Mouse (Mus musculus): Measurements from ENCODE around the gene Plod3. TPM values are rescaled to one million over a fixed set of nuclear protein-coding genes. Genes with fewer than 3 reads are reported as not detected.
A peak's percentile ranks its signal among the peaks of the same experiment; 100 is the strongest.
"Not testable (repeated sequence)": the region's sequence is repeated elsewhere in the genome, so short reads cannot be mapped to it uniquely, and the experiment has no call there.

Plod3 gene
- 1.8 and 3.6 TPM in 2 replicates for polyA plus RNA-seq (2012)

DNA sequence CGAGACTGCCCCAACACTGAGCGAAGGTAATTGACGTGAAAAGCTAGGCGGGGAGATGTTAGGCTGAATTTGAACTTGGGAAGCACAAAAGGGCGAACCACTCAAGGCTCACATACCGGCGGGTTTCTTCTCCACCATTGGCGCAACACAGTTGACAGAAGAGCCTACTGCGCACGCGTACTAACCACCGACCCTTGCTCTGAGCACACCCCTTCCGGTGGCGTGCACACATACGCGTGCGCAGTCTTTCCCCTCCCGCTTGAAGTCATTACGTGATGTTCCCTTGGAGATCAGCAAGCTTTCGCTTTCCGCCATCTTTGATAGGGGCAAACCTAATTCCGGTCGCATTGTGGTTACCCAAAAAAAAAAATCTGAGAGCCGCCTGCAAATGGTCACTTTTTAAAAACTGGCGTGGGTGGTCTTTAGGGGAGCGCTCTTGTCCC is at the start of gene Plod3:
TSS of gene Plod3 (plus strand) at position 325 of the 443 bp plus-strand sequence.
- TF ChIP-seq TAL1 (IDR thresholded peaks at IDR 0.05; ENCODE audit: low read length) (no peak), GATA1 (IDR thresholded peaks at IDR 0.05; ENCODE audit: low read length) (no peak)
- Histone ChIP-seq H3K27me3 (ENCODE audit: control insufficient read depth) (no peaks in the 10 kb centered on the region), H3K36me3 (ENCODE audit: control insufficient read depth) (peaks cover 56% of the 10 kb centered on the region), H3K9me3 (ENCODE audit: control insufficient read depth, low read length) (no peaks in the 10 kb centered on the region), H3K4me1 (ENCODE audit: control insufficient read depth) (peaks cover 42% of the 10 kb centered on the region), H3K4me3 (replicated peaks) (peak within 1 kb of the TSS; percentile 72)

DNA sequence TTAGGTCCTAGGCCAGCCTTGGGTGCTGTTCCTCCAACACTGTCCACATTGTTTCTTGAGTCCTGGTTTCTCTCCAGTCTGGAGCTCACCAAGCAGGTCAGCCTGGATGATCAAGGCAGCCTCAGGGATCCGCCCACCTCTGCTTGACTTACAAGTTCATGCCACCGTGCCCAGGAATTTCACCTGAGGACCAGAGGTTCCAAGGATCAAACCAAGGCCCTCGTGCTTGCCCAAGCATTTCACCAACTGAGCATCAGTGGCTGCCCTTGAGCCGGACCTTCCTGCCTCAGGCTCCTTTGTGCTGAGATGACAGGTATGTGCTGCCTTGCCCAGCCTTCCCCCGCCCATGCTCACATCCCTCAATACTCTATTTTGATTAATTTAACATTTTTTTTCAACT is 49.2 kb upstream of the Plod3 start:
- TF ChIP-seq GATA1 (IDR thresholded peaks at IDR 0.05; ENCODE audit: low read length), result no peak
- TF ChIP-seq TAL1 (IDR thresholded peaks at IDR 0.05; ENCODE audit: low read length), result no peak
- no peak overlapping the region for H3K4me3 ChIP-seq (replicated peaks)
- no peaks in the 10 kb centered on the region for H3K4me1 ChIP-seq (ENCODE audit: control insufficient read depth)

DNA sequence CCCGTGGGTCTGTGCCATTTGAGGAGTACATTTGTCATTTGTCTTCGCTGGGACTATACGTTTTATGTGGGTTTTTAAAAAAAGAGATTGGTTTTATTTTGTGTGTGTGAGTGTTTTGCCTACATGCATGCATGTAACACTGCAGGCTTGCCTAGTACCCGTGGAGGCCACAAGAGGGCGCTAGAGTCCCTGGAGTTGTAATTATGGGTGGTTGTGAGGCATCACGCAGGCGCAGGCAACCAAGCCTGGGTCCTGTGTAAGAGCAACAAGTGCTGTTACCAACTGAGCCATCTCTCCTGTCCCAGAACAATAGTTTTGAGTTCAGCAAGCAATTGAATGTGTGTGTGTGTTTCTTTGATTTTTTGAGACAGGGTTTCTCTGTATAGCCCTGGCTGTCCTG is 47.5 kb upstream of the Plod3 start:
- no peaks in the 10 kb centered on the region for H3K4me1 ChIP-seq (ENCODE audit: control insufficient read depth)
- TF ChIP-seq TAL1 (IDR thresholded peaks at IDR 0.05; ENCODE audit: low read length), result no peak
- no peak for TF ChIP-seq GATA1 (IDR thresholded peaks at IDR 0.05; ENCODE audit: low read length)
- peaks cover 4% of the 10 kb centered on the region for H3K9me3 ChIP-seq (ENCODE audit: control insufficient read depth, low read length)
- H3K36me3 ChIP-seq (ENCODE audit: control insufficient read depth), result peaks cover 2% of the 10 kb centered on the region
- no peak overlapping the region for H3K4me3 ChIP-seq (replicated peaks)
- no peaks in the 10 kb centered on the region for H3K27me3 ChIP-seq (ENCODE audit: control insufficient read depth)

More for the DNA sequence above, 49.2 kb upstream of the Plod3 start:
- Histone ChIP-seq H3K27me3 (ENCODE audit: control insufficient read depth) (no peaks in the 10 kb centered on the region), H3K9me3 (ENCODE audit: control insufficient read depth, low read length) (peaks cover 4% of the 10 kb centered on the region), H3K36me3 (ENCODE audit: control insufficient read depth) (peaks cover 12% of the 10 kb centered on the region)

DNA sequence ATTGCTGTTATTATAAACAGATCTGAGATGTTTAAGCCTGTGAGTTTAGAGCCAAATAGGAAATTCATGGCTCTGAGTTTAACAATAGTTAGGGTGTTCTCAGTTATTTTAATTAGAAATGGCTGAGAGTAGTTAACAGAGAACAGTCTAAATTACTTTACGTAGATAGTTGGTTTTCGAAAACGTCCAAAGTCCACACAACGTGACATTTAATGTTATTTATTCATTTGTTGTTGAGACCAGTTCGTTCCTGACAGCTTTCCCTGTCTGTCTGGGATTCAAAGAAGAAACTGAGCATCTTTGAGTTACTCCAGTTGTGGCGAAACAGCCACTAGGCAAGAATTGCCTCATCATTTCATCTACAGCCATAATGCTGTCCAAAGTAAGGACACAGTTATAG is 46.8 kb upstream of the Plod3 start:
- not testable (repeated sequence) for H3K27me3 ChIP-seq (ENCODE audit: control insufficient read depth); H3K36me3 ChIP-seq (ENCODE audit: control insufficient read depth); H3K9me3 ChIP-seq (ENCODE audit: control insufficient read depth, low read length); H3K4me1 ChIP-seq (ENCODE audit: control insufficient read depth); H3K4me3 ChIP-seq (replicated peaks)

DNA sequence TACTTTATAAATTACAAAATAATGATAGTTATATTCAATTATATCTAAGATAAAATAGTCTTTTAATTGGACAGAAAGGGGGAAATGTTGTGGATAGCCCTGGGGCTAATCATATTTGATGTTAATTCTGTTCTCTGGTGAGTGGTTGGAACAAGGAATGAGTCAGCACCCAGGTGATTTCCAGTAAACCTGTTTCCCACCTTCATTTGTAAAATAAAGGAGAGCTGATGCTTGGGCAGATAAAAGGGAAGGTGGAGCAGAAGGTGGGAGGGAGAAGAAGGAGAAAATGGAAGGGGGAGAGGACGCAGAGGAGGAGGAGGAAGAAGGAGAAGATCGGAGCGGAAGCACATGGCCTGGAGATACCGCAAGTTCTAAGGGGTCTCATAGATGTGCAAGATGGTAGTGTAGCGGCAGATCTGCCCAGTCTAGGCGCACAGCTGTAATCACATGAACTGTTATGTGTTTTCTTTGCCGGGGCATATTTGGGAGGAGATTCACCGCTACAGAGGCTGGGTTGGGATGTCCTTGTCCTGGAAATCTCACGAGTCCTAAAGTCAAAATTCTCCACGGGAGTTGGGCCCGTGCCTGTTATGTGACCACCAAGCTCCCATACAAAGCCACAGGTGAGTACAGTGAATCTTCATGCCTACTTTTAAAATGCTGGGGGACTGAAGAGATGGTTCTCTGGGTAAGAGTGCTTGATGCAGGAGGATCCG is 45.8 kb upstream of the Plod3 start:
- Histone ChIP-seq H3K4me3 (replicated peaks) (no peak overlapping the region), H3K4me1 (ENCODE audit: control insufficient read depth) (no peaks in the 10 kb centered on the region), H3K36me3 (ENCODE audit: control insufficient read depth) (no peaks in the 10 kb centered on the region), H3K27me3 (ENCODE audit: control insufficient read depth) (no peaks in the 10 kb centered on the region), H3K9me3 (ENCODE audit: control insufficient read depth, low read length) (peaks cover 4% of the 10 kb centered on the region)
- TF ChIP-seq TAL1 (IDR thresholded peaks at IDR 0.05; ENCODE audit: low read length) (no peak), GATA1 (IDR thresholded peaks at IDR 0.05; ENCODE audit: low read length) (no peak)

DNA sequence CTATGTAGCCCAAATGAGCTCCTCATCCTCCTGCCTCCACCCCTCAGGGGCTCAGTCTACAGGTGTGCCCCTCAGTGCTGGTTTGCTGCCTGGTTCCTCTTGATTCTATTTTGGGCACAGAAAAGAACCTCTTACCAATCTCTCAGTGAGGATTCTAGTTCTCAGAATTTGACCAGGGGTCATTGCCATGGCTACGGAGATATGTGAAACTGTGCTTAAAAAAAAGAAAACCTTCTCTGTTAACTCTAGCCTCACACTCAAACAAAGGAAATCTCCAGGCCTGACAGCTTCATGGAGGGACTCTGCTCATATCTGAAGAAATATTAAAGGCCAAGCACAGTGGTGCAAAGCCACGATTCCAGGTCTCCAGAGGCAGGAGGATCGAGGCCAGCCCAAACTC is 44.0 kb upstream of the Plod3 start:
- Histone ChIP-seq H3K9me3 (ENCODE audit: control insufficient read depth, low read length) (peaks cover 4% of the 10 kb centered on the region), H3K4me3 (replicated peaks) (no peak overlapping the region), H3K4me1 (ENCODE audit: control insufficient read depth) (no peaks in the 10 kb centered on the region), H3K27me3 (ENCODE audit: control insufficient read depth) (no peaks in the 10 kb centered on the region), H3K36me3 (ENCODE audit: control insufficient read depth) (no peaks in the 10 kb centered on the region)
- TF ChIP-seq GATA1 (IDR thresholded peaks at IDR 0.05; ENCODE audit: low read length) (no peak), TAL1 (IDR thresholded peaks at IDR 0.05; ENCODE audit: low read length) (no peak)

DNA sequence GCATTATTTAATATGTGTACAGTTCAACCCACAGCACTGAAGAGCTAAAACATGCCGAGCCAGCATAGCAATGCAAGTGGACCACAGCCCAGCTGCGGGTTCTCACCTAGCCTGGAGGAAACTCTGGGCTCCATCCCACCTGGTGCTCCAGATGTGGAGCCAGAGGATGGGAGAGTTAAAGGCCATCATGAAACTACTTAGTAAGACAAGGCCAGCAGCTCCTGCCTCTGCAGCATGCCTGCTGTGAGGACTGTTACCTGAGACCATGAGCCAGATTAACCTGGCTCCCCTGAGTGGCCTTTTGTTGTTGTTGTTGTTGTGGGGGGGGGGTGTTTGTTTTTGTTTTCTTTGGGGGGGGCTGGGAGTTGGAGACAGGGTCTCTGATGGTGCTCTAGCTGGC is 43.4 kb upstream of the Plod3 start:
- no peak overlapping the region for H3K4me3 ChIP-seq (replicated peaks)
- no peaks in the 10 kb centered on the region for H3K27me3 ChIP-seq (ENCODE audit: control insufficient read depth)
- H3K36me3 ChIP-seq (ENCODE audit: control insufficient read depth), result no peaks in the 10 kb centered on the region
- H3K4me1 ChIP-seq (ENCODE audit: control insufficient read depth), result no peaks in the 10 kb centered on the region
- H3K9me3 ChIP-seq (ENCODE audit: control insufficient read depth, low read length), result peaks cover 4% of the 10 kb centered on the region
- no peak for TF ChIP-seq TAL1 (IDR thresholded peaks at IDR 0.05; ENCODE audit: low read length)
- no peak for TF ChIP-seq GATA1 (IDR thresholded peaks at IDR 0.05; ENCODE audit: low read length)

DNA sequence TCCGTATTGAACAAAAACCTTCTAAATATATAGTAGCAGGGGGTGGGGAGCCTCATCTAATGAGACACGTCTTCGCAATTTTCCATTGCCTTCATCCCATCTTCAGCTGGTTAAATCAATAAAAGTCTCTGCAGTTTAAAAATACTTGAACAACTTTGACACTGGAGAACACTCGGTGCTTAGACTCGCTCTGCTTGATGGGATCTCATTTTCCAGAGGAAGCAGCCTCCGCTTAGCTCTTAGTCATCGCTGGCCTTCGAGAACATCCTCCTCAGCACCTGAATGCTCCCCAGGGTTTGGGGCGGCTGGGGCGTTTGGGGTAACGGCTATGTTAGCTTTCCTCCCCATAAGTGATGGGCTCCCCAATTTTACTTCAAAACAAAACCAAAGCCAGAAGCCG is 41.7 kb upstream of the Plod3 start:
- Histone ChIP-seq H3K27me3 (ENCODE audit: control insufficient read depth) (no peaks in the 10 kb centered on the region), H3K9me3 (ENCODE audit: control insufficient read depth, low read length) (no peaks in the 10 kb centered on the region), H3K36me3 (ENCODE audit: control insufficient read depth) (no peaks in the 10 kb centered on the region), H3K4me3 (replicated peaks) (no peak overlapping the region), H3K4me1 (ENCODE audit: control insufficient read depth) (no peaks in the 10 kb centered on the region)
- TF ChIP-seq GATA1 (IDR thresholded peaks at IDR 0.05; ENCODE audit: low read length) (no peak), TAL1 (IDR thresholded peaks at IDR 0.05; ENCODE audit: low read length) (no peak)

DNA sequence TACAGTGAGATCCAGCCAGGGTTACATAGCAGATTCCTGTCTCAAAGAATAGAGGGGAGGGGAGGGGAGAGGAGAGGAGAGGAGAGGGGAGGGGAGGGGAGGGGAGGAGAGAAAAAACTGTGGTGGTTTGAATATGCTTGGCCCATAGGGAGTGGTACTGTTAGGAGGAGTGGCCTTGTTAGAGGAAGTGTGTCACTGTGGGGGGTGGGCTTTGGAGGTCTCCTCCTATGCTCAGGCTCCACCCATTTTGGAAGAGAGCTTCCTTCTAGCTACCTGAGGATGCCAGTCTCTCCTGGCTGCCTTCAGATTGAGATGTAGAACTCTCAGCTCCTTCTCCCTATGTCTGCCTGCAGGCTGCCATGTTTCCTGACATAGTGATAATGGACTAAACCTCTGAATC is 38.9 kb upstream of the Plod3 start:
- no peaks in the 10 kb centered on the region for H3K27me3 ChIP-seq (ENCODE audit: control insufficient read depth)
- TF ChIP-seq TAL1 (IDR thresholded peaks at IDR 0.05; ENCODE audit: low read length) (no peak), GATA1 (IDR thresholded peaks at IDR 0.05; ENCODE audit: low read length) (no peak)
- peaks cover 11% of the 10 kb centered on the region for H3K4me1 ChIP-seq (ENCODE audit: control insufficient read depth)
- no peaks in the 10 kb centered on the region for H3K9me3 ChIP-seq (ENCODE audit: control insufficient read depth, low read length)
- no peak overlapping the region for H3K4me3 ChIP-seq (replicated peaks)
- no peaks in the 10 kb centered on the region for H3K36me3 ChIP-seq (ENCODE audit: control insufficient read depth)

DNA sequence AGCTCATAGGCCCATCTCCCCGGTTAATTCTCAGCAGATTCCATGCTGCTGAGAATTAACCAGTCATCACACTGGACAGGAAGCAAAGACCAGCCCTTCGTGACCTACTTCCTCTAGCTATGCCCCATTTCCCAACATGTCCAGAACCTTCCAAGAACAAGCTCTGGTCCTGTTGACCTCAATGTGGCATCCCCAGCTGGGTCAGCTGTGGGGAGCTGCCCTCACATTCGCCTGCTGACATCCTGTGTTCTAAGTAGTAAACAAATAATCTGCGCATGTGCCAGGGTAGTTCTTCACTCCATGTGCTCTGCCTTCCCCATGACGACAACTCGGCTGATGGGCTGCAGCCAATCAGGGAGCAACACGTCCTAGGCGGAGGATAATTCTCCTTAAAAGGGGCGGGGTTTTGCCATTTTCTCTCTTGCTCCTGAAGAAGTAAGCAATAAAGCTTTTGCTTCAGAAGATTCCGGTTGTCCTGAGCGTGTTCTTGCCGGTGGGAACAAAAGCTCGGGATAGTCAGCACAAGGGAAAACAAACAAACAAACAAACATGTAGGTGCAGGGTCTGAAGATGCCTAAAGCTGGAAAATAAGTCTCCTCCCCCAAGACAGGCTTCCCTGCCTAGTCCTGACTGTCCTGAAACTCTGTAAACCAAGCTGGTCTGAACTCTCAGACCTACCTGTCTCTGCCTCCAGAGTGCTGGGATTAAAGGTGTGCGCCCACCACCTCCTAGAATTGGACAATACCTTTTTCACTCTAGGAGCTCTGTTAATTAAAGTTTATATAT is 37.1 kb upstream of the Plod3 start:
- H3K4me3 ChIP-seq (replicated peaks); H3K9me3 ChIP-seq (ENCODE audit: control insufficient read depth, low read length); H3K36me3 ChIP-seq (ENCODE audit: control insufficient read depth); H3K27me3 ChIP-seq (ENCODE audit: control insufficient read depth): not testable (repeated sequence)
- H3K4me1 ChIP-seq (ENCODE audit: control insufficient read depth), result peaks cover 26% of the 10 kb centered on the region
